Mouse (Mus musculus) megakaryocyte, embryonic 14.5 days (primary cell): ENCODE results near the gene Fip1l1.

ENCODE experiments used
- FLI1 ChIP-seq: IDR thresholded peaks from 2 replicates; pipeline ENCODE4 v1.6.1; 2012; ENCODE audit warnings: low read length, inconsistent platforms, mixed read lengths
- GATA1 ChIP-seq: IDR thresholded peaks from 3 replicates; pipeline ENCODE4 v1.6.1; 2012; ENCODE audit warnings: mixed read lengths, low read length, inconsistent platforms, borderline replicate concordance

DNA sequence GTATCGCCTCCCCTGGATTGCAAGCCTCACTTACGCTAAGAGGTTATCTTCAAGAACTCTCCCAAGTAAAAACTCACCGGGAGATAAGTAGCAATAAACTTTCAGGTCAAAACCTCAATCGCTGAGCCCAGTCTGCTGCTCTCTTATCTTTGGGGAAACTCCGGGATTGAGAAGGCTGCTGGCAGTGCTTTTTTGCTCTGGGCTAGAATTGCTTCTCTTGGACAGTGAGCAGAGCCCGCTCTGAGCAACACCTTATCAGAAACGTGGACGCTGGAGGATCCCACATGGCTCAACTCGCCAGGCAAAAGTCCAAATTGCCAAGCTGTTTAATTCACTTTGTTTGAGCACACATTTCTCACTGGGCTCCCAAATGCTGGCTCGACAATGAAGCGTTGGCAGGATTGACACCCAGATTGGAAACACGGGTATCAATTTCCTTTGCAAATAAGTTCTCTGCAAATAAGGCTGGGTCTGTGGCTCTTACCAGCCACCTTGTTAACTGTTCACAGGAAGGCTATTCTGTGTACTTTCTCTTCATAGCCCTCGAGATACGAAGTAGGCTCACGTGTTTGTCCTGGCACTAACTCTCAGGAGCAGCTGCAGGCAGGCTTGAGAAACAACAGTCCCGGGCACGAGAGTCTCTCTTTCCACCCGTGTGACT is 78.4 kb downstream of the Fip1l1 start:
- no peak for TF ChIP-seq GATA1
- no peak for TF ChIP-seq FLI1
